Mouse (Mus musculus): ENCODE results near the gene Jak1.
A peak's percentile ranks its signal among the peaks of the same experiment; 100 is the strongest.

Gene Jak1

DNA sequence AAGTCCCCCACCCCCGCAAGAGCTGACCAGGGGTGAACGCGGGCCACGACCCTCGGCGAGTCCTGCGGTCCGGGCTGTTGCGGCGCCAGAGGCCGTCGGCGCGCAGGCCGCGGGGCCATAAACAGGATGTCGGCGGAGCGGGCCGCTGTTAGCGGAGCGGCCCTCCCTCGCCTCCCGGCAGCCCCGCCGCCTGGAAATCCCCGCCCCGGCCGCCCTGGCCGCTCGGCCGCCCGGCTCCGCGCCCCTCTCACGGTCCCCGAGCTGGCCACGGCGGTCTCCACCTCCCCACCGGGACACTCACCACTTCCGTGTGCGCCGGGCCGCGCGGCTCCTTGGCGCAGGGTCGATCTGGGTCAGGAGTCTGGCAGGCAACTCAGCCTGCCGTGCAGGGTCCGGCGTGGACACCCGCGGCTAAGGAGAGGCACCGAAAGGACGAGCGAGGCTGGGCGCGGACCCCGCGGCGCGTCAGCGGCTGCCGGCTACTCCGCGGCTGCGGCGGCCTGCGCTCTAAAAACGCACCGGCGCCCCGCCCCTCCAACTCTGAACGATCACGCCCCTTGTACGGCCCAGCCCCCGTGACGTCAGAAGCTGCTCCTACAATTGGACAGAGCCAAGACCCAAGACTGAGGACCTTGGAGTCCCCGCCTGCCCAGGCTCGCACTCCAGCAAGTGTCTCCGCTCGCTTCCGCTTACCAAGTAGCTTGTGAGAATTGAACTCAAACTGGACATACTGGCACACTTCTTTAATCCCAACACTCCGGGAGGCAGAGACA is at the start of gene Jak1:
Gene Jak1, minus strand, starts transcription at position 542 of the 773 bp plus-strand sequence.
- peak; percentile 96 for DNase-seq (ENCODE audit: low spot score)

DNA sequence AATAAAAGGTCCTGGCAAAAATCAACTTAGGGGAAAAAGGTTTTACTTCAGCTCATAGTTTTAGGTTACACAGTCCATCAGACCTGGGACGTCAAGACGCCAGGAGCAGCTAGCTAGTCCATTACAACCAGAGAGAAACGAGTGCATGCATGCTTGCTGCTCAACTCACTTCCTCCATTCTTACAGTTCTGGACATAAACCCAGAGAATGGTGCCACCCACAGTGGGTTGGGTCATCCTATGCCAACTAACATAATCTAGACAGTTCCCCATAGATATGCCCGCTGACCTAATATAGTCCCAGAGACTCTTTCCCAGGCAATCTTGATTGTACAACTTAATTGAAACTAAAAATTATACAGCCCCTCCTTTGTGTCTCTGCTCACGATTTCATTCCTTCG is 47.0 kb upstream of the Jak1 start:
- DNase-seq (ENCODE audit: low spot score) = no peak

DNA sequence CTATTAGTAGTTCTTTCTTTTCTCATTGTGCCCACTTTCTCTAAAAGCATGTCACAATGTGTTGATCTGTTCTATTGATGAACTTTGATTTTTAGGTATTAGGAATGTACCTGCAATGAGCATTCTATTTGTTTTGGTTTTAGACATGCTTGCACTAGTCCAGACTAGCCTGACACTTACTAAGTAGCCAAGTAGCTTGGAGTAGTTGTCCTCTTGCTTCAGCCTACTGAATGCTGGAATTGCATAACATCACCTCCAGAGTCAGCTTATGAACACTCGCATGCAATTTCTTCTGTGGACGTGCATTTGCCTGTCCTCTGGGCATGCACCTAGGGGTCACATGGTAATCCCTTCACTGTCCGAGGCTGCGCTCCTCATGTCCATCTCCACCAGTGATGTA is 43.1 kb upstream of the Jak1 start:
- no peak for DNase-seq (ENCODE audit: low spot score)

DNA sequence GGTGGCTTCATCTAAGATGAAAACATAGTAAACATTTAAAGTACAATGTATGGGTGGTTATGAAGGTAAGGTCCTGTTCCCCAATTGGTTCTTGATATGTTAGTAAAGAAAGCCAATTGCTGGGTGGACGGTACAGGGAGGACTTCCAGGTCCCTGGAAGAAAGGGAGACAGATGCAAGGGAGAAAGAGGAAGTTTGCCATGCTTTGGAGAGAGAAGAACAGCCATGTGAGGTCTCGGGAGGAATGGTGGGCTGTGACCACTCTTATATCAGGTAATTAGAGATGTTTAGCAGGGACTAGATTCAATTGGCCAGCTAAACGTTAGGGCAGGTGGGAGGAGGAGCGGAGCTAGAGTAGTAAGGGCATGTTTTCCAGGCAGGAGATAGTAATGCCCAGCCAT is 42.2 kb upstream of the Jak1 start:
- DNase-seq (ENCODE audit: low spot score) = no peak

DNA sequence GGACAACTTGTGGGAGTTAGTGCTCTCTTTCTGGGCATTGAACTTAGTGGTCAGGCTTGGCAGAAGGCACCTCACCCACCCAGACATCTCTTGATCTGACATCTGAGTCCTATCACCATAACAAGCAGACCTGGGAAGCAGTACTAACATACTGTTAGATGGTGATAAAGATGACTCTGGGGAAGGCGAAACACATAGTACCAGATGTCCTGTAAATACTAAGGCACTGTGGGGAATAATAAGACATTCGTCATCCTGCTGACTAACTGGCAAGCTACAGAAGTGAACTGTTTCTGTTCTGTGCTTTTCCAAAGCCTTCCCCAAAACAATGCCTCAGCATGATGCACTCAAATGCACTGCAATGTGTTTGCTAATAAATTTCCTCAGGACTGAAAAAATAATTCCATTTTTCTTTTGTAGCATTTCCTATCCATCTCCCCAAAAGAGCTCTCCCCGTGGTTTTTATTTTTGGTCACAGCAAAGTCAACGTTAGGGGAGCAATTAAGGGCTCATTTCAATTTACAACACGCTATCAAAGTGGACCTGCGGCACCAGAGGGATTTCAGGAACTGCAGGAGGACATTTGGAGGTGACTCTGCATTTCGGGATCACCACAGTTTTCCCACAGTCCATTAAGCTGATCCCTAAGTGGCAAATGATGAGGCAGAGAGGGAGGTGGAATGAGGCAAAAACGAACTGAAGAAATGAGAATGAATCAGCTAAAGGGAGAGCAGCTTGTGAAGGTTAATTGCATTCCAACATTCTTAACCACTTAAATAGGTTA is 41.2 kb upstream of the Jak1 start:
- no peak for DNase-seq (ENCODE audit: low spot score)

DNA sequence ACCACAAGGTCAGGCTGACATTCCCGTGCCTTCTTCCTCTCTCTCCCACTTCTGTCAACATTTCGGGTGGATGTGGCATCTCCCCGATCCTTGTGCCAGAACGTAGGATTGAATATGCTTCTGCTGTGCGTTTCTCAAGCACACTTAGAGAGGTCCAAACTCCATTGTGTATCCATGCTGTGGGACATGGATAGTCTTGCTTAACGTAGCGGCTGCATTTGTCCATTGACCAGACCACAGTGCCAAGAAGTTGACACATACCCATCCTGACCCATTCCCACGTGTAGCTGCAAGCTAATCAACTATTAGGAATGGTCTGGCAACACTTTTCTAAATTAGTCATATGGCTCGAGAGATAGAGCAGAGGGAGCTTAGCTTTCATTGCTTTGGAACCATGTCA is 40.0 kb upstream of the Jak1 start:
- no peak for DNase-seq (ENCODE audit: low spot score)

DNA sequence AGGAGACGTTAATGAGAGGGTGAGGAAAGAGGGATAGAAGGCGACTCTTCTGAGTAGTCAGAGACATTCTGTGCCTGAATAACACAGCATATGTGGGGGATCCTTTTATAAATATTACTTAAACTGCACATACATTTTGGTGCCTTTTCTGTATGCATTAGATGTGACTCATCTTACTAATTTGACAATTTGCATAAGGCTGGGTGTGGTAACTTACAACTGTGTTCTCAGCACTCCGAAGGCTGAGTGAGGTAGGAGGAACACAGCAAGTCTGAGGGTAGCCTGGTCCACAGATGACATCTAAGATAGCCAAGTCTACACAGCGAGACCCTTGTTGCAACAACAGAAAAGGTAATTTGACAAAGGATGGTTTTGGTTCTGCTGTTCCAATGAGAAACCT is 39.0 kb upstream of the Jak1 start:
- no peak for DNase-seq (ENCODE audit: low spot score)

DNA sequence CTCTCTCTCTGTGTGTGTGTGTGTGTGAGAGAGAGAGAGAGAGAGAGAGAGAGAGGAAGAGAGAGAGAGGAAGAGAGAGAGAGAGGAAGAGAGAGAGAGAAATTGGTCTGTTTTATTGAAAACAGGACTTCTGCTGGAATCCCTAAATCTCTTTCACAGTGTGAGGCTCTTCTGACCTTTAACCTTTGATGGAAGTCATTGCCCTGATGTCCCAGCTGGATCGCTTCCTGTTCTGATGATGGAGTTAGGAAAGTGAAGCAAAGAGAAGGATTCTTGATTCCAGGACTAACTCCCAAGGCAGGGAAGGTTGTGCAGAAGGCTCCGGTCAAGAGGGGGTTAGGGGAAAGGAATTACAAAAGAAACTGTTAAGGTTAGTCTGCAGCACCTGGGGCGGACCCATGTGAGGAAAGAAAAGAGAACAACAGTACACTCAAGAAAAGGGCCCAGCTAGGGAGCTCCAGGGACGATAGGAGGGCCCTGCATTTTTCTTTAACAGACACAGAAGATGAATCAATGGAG is 35.4 kb upstream of the Jak1 start:
- no peak for DNase-seq (ENCODE audit: low spot score)

DNA sequence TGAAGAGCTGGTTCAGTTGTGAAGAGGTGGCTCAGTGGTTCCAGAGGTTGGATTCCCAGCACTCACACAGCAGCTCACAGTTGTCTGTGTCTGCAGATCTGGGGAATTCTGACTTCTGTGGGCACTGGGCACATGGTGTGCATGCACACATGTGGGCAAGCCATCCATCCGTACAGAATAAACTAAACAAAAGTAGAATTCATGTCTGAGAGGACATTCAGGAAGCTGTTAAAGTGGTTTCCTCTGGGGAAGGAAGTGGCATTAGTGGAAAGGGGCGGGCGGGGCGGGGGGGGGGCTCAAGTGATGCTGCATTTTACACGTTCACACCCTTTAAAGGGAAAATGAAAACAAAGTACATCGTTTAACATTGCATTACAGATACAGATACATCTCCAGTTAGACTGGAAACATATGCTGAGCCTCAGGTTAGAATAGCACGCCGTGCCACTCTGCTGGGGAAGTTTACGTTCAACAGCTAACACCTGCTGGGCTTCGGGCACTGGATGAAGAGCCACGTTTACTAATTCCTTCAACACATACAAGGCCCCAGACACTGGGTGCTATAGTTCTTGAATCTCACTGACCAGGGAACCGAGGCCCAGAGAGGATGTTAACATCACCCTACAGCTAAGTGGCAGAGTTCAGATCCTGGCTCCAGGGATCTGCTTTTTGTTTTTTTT is 33.4 kb upstream of the Jak1 start:
- peak; percentile 23 for DNase-seq (ENCODE audit: low spot score)

DNA sequence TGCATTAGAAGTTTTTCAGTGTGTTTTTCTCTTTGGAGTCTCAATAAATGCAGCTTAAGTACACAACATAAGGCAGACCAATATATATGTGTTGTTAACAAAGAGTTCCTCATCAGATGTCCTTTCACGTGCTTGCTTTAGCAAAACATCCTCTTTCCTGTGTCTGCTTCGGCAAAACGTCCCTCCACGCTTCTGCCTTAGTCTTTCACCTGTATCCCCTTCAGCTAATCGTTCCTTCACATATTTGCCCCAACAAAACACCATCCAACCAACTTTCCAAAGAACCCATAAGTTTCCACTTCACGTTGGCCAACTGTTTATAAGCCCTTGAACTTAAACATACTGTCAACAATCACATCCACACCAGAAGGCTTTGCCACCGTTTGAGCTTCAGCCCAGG is 31.8 kb upstream of the Jak1 start:
- DNase-seq (ENCODE audit: low spot score) = no peak

DNA sequence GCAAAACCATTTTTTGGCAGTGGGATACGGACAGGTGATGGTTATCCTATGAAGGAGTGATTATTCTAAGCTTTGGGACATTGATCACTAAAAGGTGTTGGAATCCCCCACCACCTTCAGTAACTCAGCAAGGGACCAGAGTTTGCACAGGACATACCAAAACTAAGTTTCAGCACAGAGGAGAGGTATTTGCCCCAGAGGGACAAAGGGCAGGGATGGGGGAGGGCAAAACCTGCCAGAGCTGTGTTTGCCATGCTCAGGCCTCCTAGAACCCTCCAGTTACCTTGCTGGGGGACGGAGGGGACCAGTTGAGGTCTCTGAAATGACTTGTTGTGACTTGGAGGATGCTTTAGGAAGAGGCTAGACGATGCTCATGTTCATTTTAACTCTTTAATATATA is 30.7 kb upstream of the Jak1 start:
- no peak for DNase-seq (ENCODE audit: low spot score)

DNA sequence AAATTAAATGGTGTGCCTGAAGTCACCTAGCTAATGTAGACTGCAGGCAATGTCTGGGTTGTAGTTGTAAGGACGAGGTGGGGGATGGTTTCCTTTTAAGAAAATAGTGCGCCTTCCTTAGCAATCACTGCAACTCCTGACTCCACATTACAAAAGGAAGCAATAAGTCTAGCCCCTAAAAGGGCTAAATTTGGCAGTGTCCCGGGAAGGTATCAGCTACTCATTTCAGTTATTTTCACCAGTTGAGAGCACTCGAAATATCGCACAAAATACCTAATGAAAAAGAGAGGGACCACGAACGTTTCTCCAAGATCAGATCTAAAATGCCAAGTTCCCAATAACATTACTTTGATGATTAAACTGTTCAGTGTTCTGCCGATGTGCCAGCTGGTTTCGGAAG is 28.6 kb upstream of the Jak1 start:
- DNase-seq (ENCODE audit: low spot score) = no peak

DNA sequence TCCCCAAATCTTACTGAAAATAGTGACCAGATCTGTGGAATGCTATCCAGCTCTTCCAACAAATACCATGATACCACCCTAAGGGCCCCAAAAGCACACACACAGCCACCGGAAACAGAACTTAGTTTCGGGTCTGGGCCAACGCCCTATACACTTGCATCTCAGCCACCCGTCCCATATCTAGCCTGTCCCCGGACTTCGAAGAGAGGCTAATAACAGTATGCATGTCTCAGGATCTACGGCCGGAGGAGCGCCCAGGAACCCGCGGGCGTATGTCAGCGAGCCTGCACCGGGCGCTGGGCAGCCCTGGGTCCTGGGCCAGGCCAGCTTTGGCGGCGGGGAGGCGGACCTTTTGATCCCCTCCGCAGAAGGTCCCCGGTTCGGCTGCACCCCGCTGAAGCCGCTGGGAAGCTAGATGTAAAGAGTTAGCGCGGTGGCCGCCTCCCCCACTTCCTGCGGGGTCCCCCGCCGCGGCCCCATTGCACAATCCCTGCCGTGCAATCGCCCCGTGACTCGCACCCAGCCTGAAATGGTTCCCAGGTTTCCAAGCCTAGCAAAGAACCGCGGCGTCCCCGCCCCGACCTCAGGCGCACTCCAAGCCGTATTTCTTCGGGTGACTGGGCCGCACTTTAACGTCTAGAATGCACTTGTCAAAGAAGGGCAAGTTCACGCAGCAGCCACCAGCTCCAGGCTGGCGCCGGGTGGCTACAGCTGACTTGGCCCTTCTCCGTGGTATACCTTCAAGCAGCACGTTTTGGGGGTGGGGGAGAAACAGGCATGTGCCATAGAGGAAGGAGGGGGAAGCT is 27.9 kb upstream of the Jak1 start:
- DNase-seq (ENCODE audit: low spot score) = peak; percentile 57

DNA sequence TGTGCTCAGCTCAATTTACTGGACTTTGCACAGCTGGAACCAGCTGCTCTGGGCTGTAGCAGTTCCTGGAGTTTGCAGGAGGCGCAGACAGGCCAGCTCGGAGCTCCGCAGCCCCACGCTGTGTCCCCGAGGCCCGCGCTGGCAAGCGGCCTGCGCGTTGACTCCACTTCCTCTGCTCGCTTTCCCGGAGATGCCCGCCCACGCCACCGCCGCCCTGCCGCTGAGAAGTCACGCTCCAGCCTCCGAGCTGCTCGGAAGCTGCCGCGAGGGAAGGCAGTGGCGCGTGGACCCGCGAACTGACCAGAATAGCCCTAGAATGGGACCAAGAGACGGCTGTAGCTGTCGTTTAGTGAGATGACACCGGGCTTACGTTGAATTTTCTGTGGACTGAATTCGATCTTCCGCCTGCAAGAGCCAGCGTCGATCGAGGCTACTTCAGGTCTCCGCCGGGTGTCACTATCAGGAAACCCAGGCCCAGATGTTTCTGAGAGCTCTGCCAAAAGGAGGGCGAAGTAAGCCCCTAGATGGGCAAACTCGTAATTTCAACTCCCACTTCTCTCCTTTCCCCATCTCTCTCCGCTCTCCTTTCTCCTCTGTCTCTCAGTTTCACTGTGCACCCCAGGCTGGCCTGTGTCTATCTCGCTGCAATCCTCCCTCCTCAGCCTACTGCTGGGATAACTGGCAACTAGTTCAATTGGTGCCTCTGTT is 27.1 kb upstream of the Jak1 start:
- peak; percentile 85 for DNase-seq (ENCODE audit: low spot score)

DNA sequence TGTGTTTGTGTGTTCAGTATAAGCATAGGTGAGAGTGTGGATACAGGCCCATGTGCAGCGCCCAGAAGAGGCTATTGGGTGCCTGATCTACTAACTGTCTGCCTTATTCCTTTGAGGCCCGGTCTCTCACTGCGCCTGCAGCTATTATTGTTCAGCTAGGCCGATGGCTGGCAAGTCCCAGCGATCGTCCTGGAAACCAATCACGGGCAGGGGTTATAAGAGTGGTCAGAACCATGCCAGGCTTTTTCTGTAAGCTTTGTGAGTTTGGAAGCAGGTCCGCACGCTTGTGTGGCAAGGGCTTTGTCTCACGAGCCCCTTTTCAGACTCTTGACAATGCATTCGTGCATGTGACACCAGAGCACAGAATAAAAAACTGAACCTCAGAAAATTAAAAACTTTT is 23.2 kb upstream of the Jak1 start:
- no peak for DNase-seq (ENCODE audit: low spot score)

DNA sequence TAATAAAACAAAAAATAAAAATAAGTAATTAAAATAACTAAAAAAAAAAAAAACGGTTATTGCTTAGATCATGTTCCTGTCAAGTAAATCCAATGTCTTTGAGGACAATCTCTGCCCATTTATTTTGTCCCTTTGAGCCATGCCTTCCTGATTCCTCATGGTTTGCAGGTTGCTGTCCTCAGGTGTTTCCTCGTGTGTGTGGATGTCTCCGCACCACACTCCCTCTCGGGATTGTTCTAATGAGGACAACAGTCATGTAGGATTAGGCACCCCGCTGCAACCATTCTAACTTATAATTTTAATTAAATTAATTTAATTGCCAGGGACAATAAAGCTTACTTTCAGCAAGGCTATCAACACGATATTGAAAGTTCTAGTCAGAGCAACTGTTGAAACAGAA is 21.5 kb upstream of the Jak1 start:
- DNase-seq (ENCODE audit: low spot score) = no peak

DNA sequence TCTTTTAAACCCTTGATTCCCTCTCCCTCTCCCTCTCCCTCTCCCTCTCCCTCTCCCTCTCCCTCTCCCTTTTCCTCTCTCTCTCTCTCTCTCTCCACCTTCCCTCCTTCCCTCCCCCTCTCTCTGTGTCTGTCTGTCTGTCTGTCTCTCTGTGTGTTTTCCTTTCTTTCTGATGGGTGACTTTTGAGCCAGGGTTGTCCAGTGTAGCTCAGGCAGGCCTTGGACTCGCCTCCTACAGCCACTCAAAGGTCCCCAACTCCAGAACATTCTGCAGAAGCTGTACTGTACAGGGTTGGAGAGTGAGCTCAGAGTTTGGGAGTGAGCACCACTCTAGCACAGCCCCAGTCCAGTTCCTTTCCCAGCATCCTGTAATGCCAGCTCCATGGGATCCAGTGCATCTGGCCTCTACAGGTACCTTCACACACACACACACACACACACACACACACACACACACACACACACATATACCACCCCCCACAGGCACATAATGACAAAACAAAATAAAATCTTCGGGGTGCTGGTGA is 20.9 kb upstream of the Jak1 start:
- no peak for DNase-seq (ENCODE audit: low spot score)

DNA sequence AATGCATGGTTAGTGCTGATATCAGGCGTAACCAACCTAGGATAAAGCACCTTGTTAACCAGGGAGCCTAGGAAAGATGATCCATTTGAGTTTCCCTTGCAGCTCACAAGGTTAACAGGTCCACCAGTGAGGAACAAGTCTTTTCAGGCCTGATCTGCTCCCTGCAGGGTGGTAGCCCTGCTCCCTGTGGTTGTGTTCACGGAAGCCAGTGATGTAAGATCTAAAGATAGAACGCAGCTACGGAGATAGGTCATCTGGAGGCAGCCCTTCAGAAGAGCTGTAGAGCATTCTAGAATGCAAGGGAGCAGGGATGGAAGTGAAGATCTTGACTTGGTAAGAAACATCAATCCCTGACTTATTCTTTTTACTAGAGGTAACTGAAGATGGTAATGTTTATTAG is 18.9 kb upstream of the Jak1 start:
- DNase-seq (ENCODE audit: low spot score) = peak; percentile 39

DNA sequence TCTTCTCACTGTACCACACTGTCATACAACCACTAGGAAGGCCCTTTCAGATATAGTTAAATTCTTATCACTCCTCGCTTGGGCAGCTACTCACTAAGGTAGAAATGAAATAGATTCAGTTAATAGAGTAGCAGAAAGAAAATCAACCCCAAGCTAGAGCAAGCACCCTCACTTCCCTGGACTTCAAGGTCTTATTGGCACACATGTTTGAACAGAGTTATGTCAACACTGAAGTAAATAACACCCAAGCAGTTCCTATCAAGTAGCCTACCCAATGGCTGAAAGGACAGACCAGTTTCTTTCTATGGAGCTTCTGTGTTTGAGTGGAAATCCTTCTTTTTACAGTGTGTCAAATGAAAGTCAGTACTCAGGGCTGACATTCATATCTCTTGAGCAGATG is 17.2 kb upstream of the Jak1 start:
- no peak for DNase-seq (ENCODE audit: low spot score)

DNA sequence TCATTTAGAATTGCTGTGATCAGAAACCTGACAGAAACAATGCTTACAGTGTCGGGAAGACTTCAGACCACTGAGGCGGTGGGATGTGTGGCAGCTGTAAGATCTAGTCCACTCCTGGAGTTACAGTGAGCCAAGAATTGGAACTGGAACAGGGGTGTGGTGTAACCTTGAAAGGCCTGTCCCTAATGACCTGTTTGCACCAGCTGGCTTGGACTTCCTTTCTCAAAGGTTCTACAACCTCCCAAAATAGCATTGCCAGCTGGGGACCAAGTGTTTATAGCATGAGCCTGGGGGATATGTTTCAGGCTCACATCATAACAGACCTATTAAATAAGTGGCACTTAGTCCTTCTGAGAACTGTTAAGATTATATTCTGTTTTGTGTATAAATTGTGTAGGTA is 15.0 kb upstream of the Jak1 start:
- DNase-seq (ENCODE audit: low spot score) = no peak

DNA sequence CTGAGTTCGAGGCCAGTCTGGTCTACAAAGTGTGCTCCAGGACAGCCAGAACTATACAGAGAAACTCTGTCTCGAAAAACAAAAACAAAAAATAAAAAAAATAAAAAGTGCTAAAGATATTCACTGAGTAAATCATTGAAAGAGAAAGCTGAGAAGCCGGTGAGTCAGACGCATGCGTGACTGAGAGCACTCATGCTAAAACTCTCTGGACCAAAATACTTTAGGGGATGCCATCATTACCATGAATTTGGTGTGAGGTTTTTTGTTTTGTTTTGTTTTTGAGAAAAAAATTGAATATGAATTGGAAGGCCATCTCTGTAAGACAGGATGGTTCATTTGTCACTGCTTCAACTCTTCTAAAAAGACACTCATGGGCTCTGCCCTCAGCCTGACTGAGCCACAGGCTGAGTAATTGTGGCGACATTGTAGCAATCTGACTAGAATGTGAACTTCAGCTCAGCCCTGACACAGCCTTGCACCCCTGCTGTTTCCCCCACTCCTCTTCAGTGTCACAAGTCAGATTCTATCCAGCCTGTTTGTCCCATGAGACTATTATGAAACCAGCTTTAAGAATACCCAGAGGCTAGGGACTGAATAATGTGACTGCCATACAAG is 11.5 kb upstream of the Jak1 start:
- no peak for DNase-seq (ENCODE audit: low spot score)
